Mouse (Mus musculus) thymus, postnatal 14 days (tissue): Measurements from ENCODE around the gene Olfr582.

Source experiments
- DNase-seq: peaks from one replicate; pipeline ENCODE4 v3.0.0; 2021

Olfr582 gene

DNA sequence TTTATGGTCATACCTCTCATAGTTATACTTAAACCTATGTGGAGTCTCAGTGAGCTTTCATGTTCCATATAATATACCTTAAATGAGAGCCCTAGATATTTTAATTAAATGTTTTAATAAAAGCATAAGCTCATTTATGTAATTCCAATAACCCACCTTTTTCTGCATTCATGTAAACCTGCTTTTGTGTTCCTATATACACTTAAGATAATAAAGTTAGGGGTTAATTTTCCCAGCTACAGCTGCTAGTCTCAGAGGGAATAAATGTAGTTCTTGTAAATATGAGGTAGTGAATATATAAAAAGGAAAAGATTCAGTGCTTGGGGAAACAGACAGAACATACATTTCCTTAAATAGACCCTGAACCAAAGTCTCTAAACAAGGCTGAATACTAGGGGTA lies at the start of gene Olfr582:
TSS of gene Olfr582 (plus strand) at position 301 of the 400 bp plus-strand sequence.
- no peak for DNase-seq

DNA sequence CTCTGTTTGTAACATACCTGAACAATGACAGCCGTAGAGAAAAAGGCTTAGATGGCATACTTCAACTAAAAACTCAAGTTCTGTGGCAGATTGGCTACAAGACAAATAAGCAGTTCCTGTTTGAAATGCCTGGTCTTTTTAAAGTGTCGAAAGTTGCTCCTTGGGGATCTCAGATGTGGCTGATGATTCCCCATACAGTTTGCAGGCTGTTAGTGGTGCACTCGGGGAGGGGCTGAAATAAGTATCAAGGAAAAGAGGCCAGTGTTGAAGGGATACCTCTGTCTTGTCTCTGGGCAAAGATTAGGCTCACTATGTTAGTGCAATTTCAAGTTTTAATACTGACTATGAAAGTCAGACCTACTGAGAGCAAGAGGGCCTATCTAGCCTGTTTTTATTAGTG lies 48.6 kb upstream of the Olfr582 start, which contains the start of gene Olfr578:
TSS of gene Olfr578 (minus strand) at position 101 of the 400 bp plus-strand sequence.
- DNase-seq: no peak

DNA sequence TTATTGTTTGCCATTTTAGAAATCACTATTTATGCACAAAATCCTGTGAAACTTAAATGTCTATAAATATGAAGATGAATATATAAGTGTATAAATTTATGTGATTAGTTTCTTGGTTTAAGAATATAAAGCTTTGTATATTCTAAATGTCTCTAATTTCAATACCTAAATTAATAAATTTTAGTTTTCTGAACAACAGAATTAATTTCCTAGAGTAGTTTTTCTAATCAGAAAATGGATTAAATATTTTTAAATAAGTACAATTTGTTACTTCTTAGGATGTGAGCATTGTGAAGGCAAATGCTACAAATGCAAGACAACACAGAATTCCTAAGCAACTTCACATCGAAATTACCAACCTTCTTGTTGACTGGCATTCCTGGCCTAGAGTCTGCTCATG lies 13.2 kb downstream of the Olfr582 start, which contains the start of gene Olfr583:
TSS of gene Olfr583 (plus strand) at position 301 of the 400 bp plus-strand sequence.
- no peak for DNase-seq

GRCm38 (mm10) chr7:103081585-103081984 lies 43.8 kb downstream of the Olfr582 start, which contains the start of gene Olfr584:
Gene Olfr584, plus strand, starts transcription at chr7:103081885.
- DNase-seq: no peak
